Mouse (Mus musculus) megakaryocyte, embryonic 14.5 days (primary cell): ENCODE results near the gene Mthfs.
"Not testable (repeated sequence)": the region's sequence is repeated elsewhere in the genome, so short reads cannot be mapped to it uniquely, and the experiment has no call there.

Source experiments
- FLI1 ChIP-seq: IDR thresholded peaks from 2 replicates; pipeline ENCODE4 v1.6.1; 2012; ENCODE audit warnings: low read length, inconsistent platforms, mixed read lengths
- GATA1 ChIP-seq: IDR thresholded peaks from 3 replicates; pipeline ENCODE4 v1.6.1; 2012; ENCODE audit warnings: mixed read lengths, low read length, inconsistent platforms, borderline replicate concordance

DNA sequence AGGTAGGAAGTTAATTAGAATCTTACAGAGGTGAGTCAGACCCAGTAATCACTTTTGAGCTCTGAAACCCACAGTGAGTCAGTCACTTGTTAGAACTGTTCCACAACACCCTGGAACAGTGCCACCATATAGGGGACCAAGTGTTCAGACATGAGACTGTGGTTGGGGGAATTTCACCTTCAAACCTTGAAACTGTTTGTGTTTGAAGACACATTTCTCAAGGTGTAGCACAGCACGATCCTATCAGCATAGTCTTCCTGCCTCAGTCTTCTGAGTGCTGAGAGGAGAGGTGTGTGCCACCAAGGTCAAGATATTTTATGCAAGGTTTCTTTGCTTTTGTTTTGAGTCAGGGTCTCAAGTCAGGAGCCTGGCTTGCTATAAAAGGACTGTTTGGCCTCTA is 1.5 kb upstream of the Mthfs start:
- TF ChIP-seq GATA1, FLI1: not testable (repeated sequence)
